Mouse (Mus musculus): ENCODE measurements around the gene Snrnp35.

GRCm38 (mm10) chr5:124529697-124530096 is 46.8 kb downstream of the Snrnp35 start:
- TF ChIP-seq MYOD1 (IDR thresholded peaks at IDR 0.05; ENCODE audit: control insufficient read depth in 1 of 3, insufficient read length in 2 of 3, low read depth in 2 of 3), result no peak
- TF ChIP-seq USF1 (IDR thresholded peaks at IDR 0.05; ENCODE audit: low read depth), result no peak
- TF ChIP-seq TCF12 (IDR thresholded peaks at IDR 0.05; ENCODE audit: insufficient read depth, poor library complexity, severe bottlenecking), result no peak
- TF ChIP-seq CEBPB (IDR thresholded peaks at IDR 0.05; ENCODE audit: insufficient read depth, poor library complexity, severe bottlenecking), result no peak
- TF ChIP-seq POLR2A (IDR thresholded peaks at IDR 0.05; ENCODE audit: insufficient read length, low read depth), result no peak
- no peak for TF ChIP-seq MAX (IDR thresholded peaks at IDR 0.05; ENCODE audit: low read depth)
- TF ChIP-seq SRF (IDR thresholded peaks at IDR 0.05; ENCODE audit: control insufficient read depth, insufficient read length, low read depth), result no peak
- no peak for TF ChIP-seq TCF3 (IDR thresholded peaks at IDR 0.05; ENCODE audit: insufficient read length, low read depth)
